Mouse (Mus musculus) midbrain, embryonic 12.5 days (tissue): ENCODE measurements around the gene Swsap1. TPM values are rescaled to one million over a fixed set of nuclear protein-coding genes. Genes with fewer than 3 reads are reported as not detected.

Experiments used
- ATAC-seq: fragments of 200-750 bp; cut with Nextera tagmentation; 2 replicates; pipeline ENCODE4 v1.8.0; 2017; ENCODE audit warnings: low read depth, moderate TSS enrichment, moderate library complexity; ENCODE audit not compliant: low FRiP score
- H3K27ac ChIP-seq: fragments of 300-500 bp; sonication (generic); replicated peaks from 2 replicates; pipeline ENCODE4 v1.5.1; 2016; ENCODE audit warnings: mild to moderate bottlenecking
- H3K27me3 ChIP-seq: fragments of 300-500 bp; sonication (generic); 2 replicates; pipeline ENCODE4 v1.6.1; 2016; ENCODE audit warnings: mild to moderate bottlenecking
- H3K36me3 ChIP-seq: fragments of 300-500 bp; sonication (generic); 2 replicates; pipeline ENCODE4 v1.6.1; 2016
- H3K4me1 ChIP-seq: fragments of 300-500 bp; sonication (generic); 2 replicates; pipeline ENCODE4 v1.6.1; 2016
- H3K4me2 ChIP-seq: fragments of 300-500 bp; sonication (generic); replicated peaks from 2 replicates; pipeline ENCODE4 v1.6.1; 2016; ENCODE audit warnings: mild to moderate bottlenecking, moderate library complexity
- H3K4me3 ChIP-seq: fragments of 300-500 bp; sonication (generic); 2 replicates; pipeline ENCODE4 v1.5.1; 2016; ENCODE audit warnings: mild to moderate bottlenecking
- H3K9ac ChIP-seq: fragments of 300-500 bp; sonication (generic); replicated peaks from 2 replicates; pipeline ENCODE4 v1.6.1; 2016; ENCODE audit warnings: mild to moderate bottlenecking, moderate library complexity
- H3K9me3 ChIP-seq: fragments of 300-500 bp; sonication (generic); 2 replicates; pipeline ENCODE4 v1.6.1; 2016; ENCODE audit warnings: mild to moderate bottlenecking
- WGBS: fragments of 180-500 bp; shearing (Covaris S2); methylation state at CpG from one replicate; pipeline ENCODE4 v1.1.7; 2016; 5-methylcytosine and 5-hydroxymethylcytosine counted together
- polyA plus RNA-seq: library from polyadenylated mRNA; unstranded; fragments of >200 nt; fragmentation: Nextera tagmentation; extraction: Ambion mirVana; gene quantifications from 2 replicates; pipeline ENCODE4 v1.2.1, GENCODE M21; 2016

The Swsap1 gene
- polyA plus RNA-seq, 1 experiment from 2014 or later = 7.8 TPM

- Histone ChIP-seq H3K4me3 (peak overlapping the region; percentile 74), H3K9ac (peak overlapping the region; percentile 25; the same call in 1 of the 2 replicates), H3K27ac (peak overlapping the region; percentile 76), H3K36me3 (no peaks in the 10 kb centered on the region), H3K27me3 (peaks cover 14% of the 10 kb centered on the region), H3K4me1 (peaks cover 21% of the 10 kb centered on the region), H3K9me3 (no peaks in the 10 kb centered on the region), H3K4me2 (peak overlapping the region; percentile 65)
- WGBS = 2% methylated on average over 18 of the region's 18 CpGs
- ATAC-seq = peak; percentile 42
These were observed 358 bp upstream of the Swsap1 start for GRCm38 (mm10) chr9:21955225-21955569.

- H3K4me1 ChIP-seq = peaks cover 43% of the 10 kb centered on the region
- no peaks in the 10 kb centered on the region for H3K9me3 ChIP-seq
- 91% methylated on average over 5 of the region's 5 CpGs for WGBS
- no peak overlapping the region for H3K4me2 ChIP-seq
- no peak overlapping the region for H3K9ac ChIP-seq
- no peaks in the 10 kb centered on the region for H3K36me3 ChIP-seq
- H3K27me3 ChIP-seq = peaks cover 46% of the 10 kb centered on the region
- H3K27ac ChIP-seq = no peak overlapping the region
- H3K4me3 ChIP-seq = no peak overlapping the region
- no peak for ATAC-seq
These were observed 2.8 kb downstream of the Swsap1 start for GRCm38 (mm10) chr9:21958372-21958771.

DNA sequence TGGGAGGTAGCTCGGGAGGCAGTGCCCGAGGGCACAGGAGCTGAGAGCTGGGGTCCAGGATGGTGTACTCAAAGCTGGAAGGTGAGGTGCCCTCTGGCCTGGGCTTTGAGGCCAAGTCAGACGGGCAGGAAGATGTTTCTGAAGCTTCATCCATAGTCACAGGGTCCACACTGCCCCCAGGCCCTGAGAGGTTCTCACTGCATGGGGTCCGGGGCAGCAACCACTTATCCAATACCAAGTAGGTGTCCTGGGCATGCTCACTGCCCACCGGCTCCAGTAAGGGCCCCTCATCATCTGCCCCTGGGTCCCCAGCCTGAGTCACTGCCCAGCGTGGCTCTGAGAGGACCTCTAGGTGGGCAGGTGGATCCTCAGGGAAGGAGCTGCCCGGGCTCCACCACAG lies 3.7 kb downstream of the Swsap1 start:
- WGBS = 96% methylated on average over 7 of the region's 7 CpGs
- H3K4me3 ChIP-seq = no peak overlapping the region
- no peak overlapping the region for H3K4me2 ChIP-seq
- H3K9ac ChIP-seq = no peak overlapping the region
- peaks cover 38% of the 10 kb centered on the region for H3K4me1 ChIP-seq
- no peak overlapping the region for H3K27ac ChIP-seq
- H3K27me3 ChIP-seq = peaks cover 55% of the 10 kb centered on the region
- no peaks in the 10 kb centered on the region for H3K9me3 ChIP-seq
- ATAC-seq = no peak
- H3K36me3 ChIP-seq = no peaks in the 10 kb centered on the region

DNA sequence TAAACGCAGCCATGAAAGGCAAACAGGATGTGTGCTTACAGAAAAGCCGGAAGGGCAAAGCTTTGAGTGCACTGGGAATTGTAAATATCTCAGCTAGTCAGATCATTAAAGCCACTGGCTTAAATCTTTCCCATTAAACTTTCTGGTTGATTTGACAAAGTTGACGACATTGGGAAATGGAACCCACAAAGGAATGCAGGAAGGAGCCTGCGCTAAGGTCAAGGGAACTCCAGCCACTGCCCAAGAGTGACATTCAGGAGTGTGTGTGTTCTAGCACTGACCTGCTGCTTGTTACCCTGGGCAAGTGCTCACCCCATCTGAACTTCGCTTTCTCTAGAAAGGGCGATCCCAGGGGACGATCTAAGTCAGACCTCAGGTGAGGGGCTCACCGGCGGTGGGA lies 4.6 kb downstream of the Swsap1 start:
- ATAC-seq = no peak
- no peak overlapping the region for H3K4me3 ChIP-seq
- peaks cover 55% of the 10 kb centered on the region for H3K27me3 ChIP-seq
- peaks cover 34% of the 10 kb centered on the region for H3K4me1 ChIP-seq
- no peak overlapping the region for H3K9ac ChIP-seq
- H3K36me3 ChIP-seq = no peaks in the 10 kb centered on the region
- H3K27ac ChIP-seq = no peak overlapping the region
- no peak overlapping the region for H3K4me2 ChIP-seq
- WGBS = 51% methylated on average over 9 of the region's 9 CpGs
- no peaks in the 10 kb centered on the region for H3K9me3 ChIP-seq

DNA sequence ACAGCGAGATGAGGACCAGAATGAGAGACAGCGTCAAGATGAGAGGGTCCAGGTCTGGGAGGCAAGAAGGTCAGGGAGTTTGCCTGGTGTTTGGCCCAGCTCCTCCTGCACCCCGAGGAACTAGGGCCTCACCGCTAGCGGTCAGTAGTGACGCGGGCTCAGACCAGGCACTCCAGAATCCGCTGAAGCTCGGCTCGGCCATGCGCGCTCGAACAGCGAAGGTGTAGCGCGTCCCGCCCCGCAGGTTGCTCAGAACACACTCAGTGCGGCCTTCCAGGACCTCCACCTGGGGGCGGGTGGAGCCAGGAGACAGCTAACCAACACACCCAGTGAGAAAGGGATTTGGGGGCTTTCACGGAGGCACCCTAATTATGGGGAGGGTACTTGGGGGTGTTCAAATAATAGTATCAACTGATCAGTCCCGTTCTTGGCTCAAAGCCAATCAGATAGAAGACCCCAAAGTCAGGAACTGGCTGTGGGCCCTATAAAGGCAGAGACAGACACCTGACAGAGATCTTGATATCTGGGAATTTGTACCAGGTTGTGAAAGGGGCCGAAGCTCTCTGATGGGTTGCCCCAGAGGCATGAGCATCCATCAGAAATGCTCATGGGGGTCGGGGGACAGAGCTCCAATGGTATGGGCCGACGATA lies 5.1 kb downstream of the Swsap1 start:
- ATAC-seq = no peak
- Histone ChIP-seq H3K9ac (0 out of 2 replicates have a peak overlapping the region, but pooled peaks have one; percentile 6), H3K36me3 (no peaks in the 10 kb centered on the region), H3K27me3 (peaks cover 55% of the 10 kb centered on the region), H3K4me2 (no peak overlapping the region), H3K4me1 (peaks cover 34% of the 10 kb centered on the region), H3K27ac (no peak overlapping the region), H3K9me3 (no peaks in the 10 kb centered on the region), H3K4me3 (peak overlapping the region; percentile 39; the same call in 1 of the 2 replicates)
- 8% methylated on average over 26 of the region's 26 CpGs for WGBS

- WGBS = 1% methylated on average over 35 of the region's 35 CpGs
These were observed 5.9 kb downstream of the Swsap1 start for GRCm38 (mm10) chr9:21961366-21961980.

DNA sequence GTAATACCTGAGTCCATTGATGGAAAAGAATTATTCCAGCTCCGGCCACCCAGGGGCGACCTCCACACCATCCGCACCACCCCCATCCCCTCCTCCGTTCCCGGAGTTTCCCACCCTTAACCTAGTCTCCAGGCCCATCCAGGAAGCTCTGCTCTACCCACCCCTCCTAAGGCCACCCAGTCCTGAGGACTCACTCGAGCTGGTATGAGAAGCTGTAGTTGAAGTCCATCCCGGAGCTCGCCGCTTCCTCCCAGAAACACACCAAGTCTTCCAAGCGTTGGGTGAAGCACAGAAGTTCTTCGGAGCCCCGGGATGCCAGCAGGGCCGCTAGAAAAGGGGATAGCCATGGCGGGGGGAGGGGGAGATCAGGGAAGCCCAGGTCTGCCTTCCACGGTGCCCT lies 6.5 kb downstream of the Swsap1 start:
- H3K36me3 ChIP-seq = no peaks in the 10 kb centered on the region
- H3K4me2 ChIP-seq = peak overlapping the region; percentile 63
- under 1% methylated on average over 15 of the region's 15 CpGs for WGBS
- peak; percentile 51; the same call in 1 of the 2 replicates for ATAC-seq
- peak overlapping the region; percentile 39 for H3K4me3 ChIP-seq
- H3K27me3 ChIP-seq = peaks cover 59% of the 10 kb centered on the region
- H3K27ac ChIP-seq = no peak overlapping the region
- H3K9me3 ChIP-seq = no peaks in the 10 kb centered on the region
- H3K9ac ChIP-seq = peak overlapping the region; percentile 43
- peaks cover 28% of the 10 kb centered on the region for H3K4me1 ChIP-seq

More at GRCm38 (mm10) chr9:21961366-21961980, 5.9 kb downstream of the Swsap1 start:
- no peak overlapping the region; the same call in 1 of the 2 replicates for H3K9ac ChIP-seq
- peak overlapping the region; percentile 39 for H3K4me3 ChIP-seq
- H3K4me1 ChIP-seq = peaks cover 31% of the 10 kb centered on the region
- H3K27me3 ChIP-seq = peaks cover 59% of the 10 kb centered on the region
- H3K4me2 ChIP-seq = peak overlapping the region; percentile 63
- no peaks in the 10 kb centered on the region for H3K9me3 ChIP-seq
- H3K27ac ChIP-seq = no peak overlapping the region
- no peaks in the 10 kb centered on the region for H3K36me3 ChIP-seq
- no peak for ATAC-seq

DNA sequence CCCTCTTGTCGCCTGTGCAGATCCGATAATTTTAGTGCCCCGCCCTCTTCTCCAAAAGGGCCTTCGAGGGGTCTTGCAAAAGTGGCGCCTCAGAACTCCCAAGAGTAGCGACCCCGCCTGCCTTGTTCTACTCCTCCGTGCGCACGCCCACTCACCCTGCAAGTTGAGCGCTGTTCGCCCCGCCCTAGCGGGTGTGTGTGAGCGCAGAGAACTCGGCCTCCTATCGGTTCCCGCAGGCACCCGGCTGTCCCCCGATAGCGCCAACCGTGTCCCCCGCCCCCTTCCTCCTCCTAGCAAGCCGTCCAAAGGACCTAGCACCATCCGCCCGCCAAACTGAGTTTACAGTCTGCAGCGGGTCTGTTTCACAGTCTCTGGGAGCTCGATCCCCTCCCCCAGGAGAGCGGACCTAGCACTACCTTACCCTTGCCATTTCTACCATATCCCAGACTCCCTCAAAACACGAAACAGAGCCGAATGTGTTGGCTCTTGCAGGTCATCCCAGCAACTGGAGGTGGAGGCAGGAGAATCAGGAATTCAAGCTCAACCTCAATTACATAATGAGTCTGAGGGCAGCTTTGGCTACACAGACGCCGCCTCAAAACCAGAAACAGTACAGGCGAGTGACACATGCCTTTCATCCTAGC lies 7.0 kb downstream of the Swsap1 start:
- WGBS = 3% methylated on average over 34 of the region's 34 CpGs
- H3K9ac ChIP-seq = peak overlapping the region; percentile 43
- no peak overlapping the region for H3K27ac ChIP-seq
- H3K4me2 ChIP-seq = peak overlapping the region; percentile 63
- ATAC-seq = peak; percentile 45; the same call in 1 of the 2 replicates
- H3K4me1 ChIP-seq = peaks cover 28% of the 10 kb centered on the region
- peaks cover 59% of the 10 kb centered on the region for H3K27me3 ChIP-seq
- no peaks in the 10 kb centered on the region for H3K36me3 ChIP-seq
- peak overlapping the region; percentile 39 for H3K4me3 ChIP-seq
- no peaks in the 10 kb centered on the region for H3K9me3 ChIP-seq

- H3K9me3 ChIP-seq = no peaks in the 10 kb centered on the region
- peak within 1 kb of the TSS; percentile 39 for H3K4me3 ChIP-seq
- peaks cover 59% of the 10 kb centered on the region for H3K27me3 ChIP-seq
- H3K36me3 ChIP-seq = no peaks in the 10 kb centered on the region
- peak; percentile 59; the same call in 1 of the 2 replicates for ATAC-seq
- 17% methylated on average over 8 of the region's 8 CpGs for WGBS
- H3K27ac ChIP-seq = no peak within 1 kb of the TSS
- peak within 1 kb of the TSS; percentile 63 for H3K4me2 ChIP-seq
- peaks cover 28% of the 10 kb centered on the region for H3K4me1 ChIP-seq
- H3K9ac ChIP-seq = peak within 1 kb of the TSS; percentile 43
These were observed 7.9 kb downstream of the Swsap1 start, which contains the start of gene Epor for GRCm38 (mm10) chr9:21963417-21963816. Gene Epor (minus strand): TSS chr9:21963506.

DNA sequence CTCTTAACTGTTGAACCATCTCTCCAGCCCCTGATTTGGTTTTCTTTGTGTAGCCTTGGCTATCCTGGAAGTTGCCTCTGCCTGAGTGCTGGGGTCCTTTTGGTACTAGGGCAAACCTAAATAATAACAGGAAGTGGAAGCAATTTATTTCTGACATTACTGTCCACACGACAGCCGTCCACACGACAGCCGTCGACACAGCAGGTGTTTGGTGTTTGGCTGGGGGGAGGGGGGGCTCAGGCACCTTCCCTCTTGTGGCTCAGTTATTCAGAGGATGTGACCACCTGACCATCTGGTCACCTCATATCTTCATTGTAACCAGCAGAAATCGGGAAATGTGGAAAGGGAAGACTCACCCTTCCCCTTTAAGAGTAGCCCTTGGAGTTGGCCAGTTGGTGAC lies 13.3 kb downstream of the Swsap1 start:
- Histone ChIP-seq H3K9me3 (no peaks in the 10 kb centered on the region), H3K9ac (no peak overlapping the region), H3K27me3 (peaks cover 8% of the 10 kb centered on the region), H3K4me2 (no peak overlapping the region), H3K4me3 (no peak overlapping the region), H3K4me1 (no peaks in the 10 kb centered on the region), H3K27ac (no peak overlapping the region), H3K36me3 (no peaks in the 10 kb centered on the region)
- WGBS = 87% methylated on average over 6 of the region's 6 CpGs
- ATAC-seq = no peak

DNA sequence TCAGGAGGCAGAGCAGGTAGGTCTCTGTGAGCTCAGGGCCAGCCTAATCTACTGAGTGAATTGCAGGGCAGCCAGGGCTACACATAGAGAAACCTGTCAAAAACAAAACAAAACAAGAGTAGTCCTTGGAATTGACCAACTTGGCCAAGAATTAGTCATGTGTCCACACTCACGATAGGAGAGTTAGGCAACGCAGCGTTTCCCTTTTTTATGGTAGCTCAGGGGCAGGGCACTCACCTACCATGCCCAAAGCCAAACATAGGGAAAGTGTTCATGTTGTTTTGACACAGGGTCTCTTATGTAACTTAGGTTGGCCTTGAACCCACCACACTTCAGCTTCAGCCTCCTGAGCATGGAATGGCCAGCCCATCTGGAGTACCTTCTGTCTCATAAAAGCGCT lies 13.7 kb downstream of the Swsap1 start:
- no peak overlapping the region for H3K27ac ChIP-seq
- 0 out of 2 replicates have a peak, but pooled peaks cover 4% of the 10 kb centered on the region for H3K27me3 ChIP-seq
- no peaks in the 10 kb centered on the region for H3K9me3 ChIP-seq
- no peak overlapping the region for H3K4me3 ChIP-seq
- H3K4me1 ChIP-seq = no peaks in the 10 kb centered on the region
- ATAC-seq = no peak
- H3K36me3 ChIP-seq = no peaks in the 10 kb centered on the region
- H3K4me2 ChIP-seq = no peak overlapping the region
- whole genome bisulfite sequencing = 95% methylated on average over 4 of the region's 4 CpGs
- H3K9ac ChIP-seq = no peak overlapping the region

- H3K9me3 ChIP-seq = no peaks in the 10 kb centered on the region
- no peak overlapping the region for H3K4me3 ChIP-seq
- WGBS = 86% methylated on average over 10 of the region's 10 CpGs
- H3K4me1 ChIP-seq = no peaks in the 10 kb centered on the region
- H3K9ac ChIP-seq = no peak overlapping the region
- H3K27me3 ChIP-seq = no peaks in the 10 kb centered on the region
- no peak overlapping the region for H3K4me2 ChIP-seq
- ATAC-seq = no peak
- H3K27ac ChIP-seq = no peak overlapping the region
- no peaks in the 10 kb centered on the region for H3K36me3 ChIP-seq
These were observed 21.1 kb downstream of the Swsap1 start for GRCm38 (mm10) chr9:21976626-21977175.
